Mouse (Mus musculus) heart, embryonic 12.5 days (tissue): ENCODE data around the gene Slc35f5. TPM values are rescaled to one million over a fixed set of nuclear protein-coding genes. Genes with fewer than 3 reads are reported as not detected.
"Not testable (repeated sequence)": the region's sequence is repeated elsewhere in the genome, so short reads cannot be mapped to it uniquely, and the experiment has no call there.

Experiments used
- ATAC-seq: fragments of 200-750 bp; cut with Nextera tagmentation; 2 replicates; pipeline ENCODE4 v1.8.0; 2017; ENCODE audit warnings: moderate TSS enrichment, moderate library complexity; ENCODE audit not compliant: insufficient number of reproducible peaks, low FRiP score
- H3K27ac ChIP-seq: fragments of 300-500 bp; sonication (generic); 2 replicates; pipeline ENCODE4 v1.5.1; 2016; ENCODE audit warnings: mild to moderate bottlenecking, moderate library complexity; ENCODE audit not compliant: poor library complexity, severe bottlenecking
- H3K27me3 ChIP-seq: fragments of 300-500 bp; sonication (generic); replicated peaks from 2 replicates; pipeline ENCODE4 v1.6.1; 2016; ENCODE audit warnings: mild to moderate bottlenecking, moderate library complexity
- H3K36me3 ChIP-seq: fragments of 300-500 bp; sonication (generic); 2 replicates; pipeline ENCODE4 v1.6.1; 2016; ENCODE audit warnings: mild to moderate bottlenecking, moderate library complexity
- H3K4me1 ChIP-seq: fragments of 300-500 bp; sonication (generic); replicated peaks from 2 replicates; pipeline ENCODE4 v1.6.1; 2016; ENCODE audit warnings: mild to moderate bottlenecking
- H3K4me2 ChIP-seq: fragments of 300-500 bp; sonication (generic); 2 replicates; pipeline ENCODE4 v1.6.1; 2016; ENCODE audit warnings: mild to moderate bottlenecking, moderate library complexity
- H3K4me3 ChIP-seq: fragments of 300-500 bp; sonication (generic); 2 replicates; pipeline ENCODE4 v1.5.1; 2016; ENCODE audit warnings: mild to moderate bottlenecking
- H3K9ac ChIP-seq: fragments of 300-500 bp; sonication (generic); 2 replicates; pipeline ENCODE4 v1.6.1; 2016; ENCODE audit warnings: mild to moderate bottlenecking, moderate library complexity
- H3K9me3 ChIP-seq: fragments of 300-500 bp; sonication (generic); replicated peaks from 2 replicates; pipeline ENCODE4 v1.6.1; 2016; ENCODE audit warnings: mild to moderate bottlenecking, moderate library complexity
- WGBS: fragments of 180-500 bp; shearing (Covaris S2); methylation state at CpG from one replicate; pipeline ENCODE4 v1.1.7; 2016; 5-methylcytosine and 5-hydroxymethylcytosine counted together
- polyA plus RNA-seq: library from polyadenylated mRNA; unstranded; fragments of >200 nt; fragmentation: Nextera tagmentation; extraction: Ambion mirVana; gene quantifications from 2 replicates; pipeline ENCODE4 v1.2.1, GENCODE M21; 2016

Slc35f5 gene
- 60.1 and 65.4 TPM in 2 replicates for polyA plus RNA-seq

DNA sequence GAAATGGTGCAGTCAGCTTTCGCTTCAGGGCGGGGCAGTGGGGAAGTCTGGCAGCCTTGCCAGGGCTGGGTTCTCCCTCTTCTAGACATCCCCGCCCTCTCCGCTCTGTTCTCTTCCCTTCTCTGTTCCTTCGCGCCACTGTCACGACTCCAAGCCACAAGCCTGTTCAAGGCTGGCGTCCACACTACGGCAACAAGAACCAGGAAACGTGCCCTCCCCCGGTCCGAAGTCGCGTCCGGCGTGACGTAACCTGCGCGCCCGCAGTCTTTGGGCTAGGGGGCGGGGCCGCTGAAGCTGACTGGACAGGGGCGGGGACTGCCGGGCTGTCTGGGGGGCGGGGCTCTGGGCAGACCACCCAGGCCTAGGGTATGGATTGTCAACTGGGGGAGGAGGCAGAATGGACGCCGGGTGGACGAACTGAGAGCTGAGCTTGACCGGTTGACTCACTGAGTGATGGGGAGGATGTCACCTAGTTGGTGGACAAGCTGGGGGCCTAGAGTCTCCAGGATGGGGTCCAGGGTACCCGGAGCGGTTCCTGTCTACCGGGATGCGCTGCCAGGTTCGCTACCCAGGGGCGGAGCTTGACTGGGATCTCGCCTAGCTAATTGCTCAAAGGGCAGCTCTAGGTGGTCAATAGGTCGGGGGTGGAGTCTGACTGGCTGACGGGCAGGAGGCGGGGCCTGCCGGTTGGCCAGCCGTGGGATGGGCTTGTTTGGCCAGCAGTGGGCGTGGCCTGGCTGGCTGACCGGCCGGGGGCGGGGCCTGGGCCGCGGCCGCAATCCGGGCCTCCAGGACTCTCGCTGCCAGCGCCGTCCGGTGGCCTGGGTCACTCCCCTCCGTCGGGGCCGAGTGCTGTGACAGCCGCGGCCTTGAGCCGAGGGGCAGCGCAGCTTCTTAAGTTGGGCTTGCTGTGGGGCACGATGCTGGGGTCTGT, at the start of gene Slc35f5:
Gene Slc35f5 (plus strand): TSS at position 337 of the 934 bp plus-strand sequence.
- H3K9ac ChIP-seq: peak within 1 kb of the TSS; percentile 97
- H3K36me3 ChIP-seq: peaks cover 13% of the 10 kb centered on the region
- peak; percentile 96 for ATAC-seq
- H3K27ac ChIP-seq: peak within 1 kb of the TSS; percentile 93
- peaks cover 12% of the 10 kb centered on the region for H3K4me1 ChIP-seq
- no peaks in the 10 kb centered on the region for H3K9me3 ChIP-seq
- peak within 1 kb of the TSS; percentile 91 for H3K4me3 ChIP-seq
- WGBS: under 1% methylated on average over 60 of the region's 61 CpGs
- H3K4me2 ChIP-seq: peak within 1 kb of the TSS; percentile 78
- no peaks in the 10 kb centered on the region for H3K27me3 ChIP-seq

DNA sequence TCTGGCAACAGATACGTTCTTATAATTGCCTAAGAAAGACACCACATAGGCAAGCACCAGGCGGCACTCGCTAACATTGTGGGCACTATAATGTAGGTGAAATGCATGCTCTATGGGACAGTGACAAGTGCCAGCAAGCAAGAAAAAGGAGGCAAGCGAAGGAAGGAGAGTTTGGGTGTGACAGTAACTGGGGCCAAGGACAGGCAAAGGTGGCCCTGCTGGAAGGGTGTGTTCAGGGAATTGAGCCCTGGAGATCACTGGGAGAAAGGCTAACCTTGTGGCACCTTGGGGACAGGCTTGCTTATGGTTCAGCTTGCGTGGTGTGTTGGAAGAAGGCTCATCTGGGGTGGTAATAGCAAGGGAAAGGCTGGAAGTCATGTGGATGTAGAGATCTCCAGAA, 45.7 kb upstream of the Slc35f5 start:
- H3K4me3 ChIP-seq: no peak overlapping the region
- H3K36me3 ChIP-seq: no peaks in the 10 kb centered on the region
- H3K27me3 ChIP-seq: no peaks in the 10 kb centered on the region
- H3K27ac ChIP-seq: no peak overlapping the region
- 87% methylated on average over 5 of the region's 5 CpGs for WGBS
- H3K4me1 ChIP-seq: no peaks in the 10 kb centered on the region
- no peak overlapping the region for H3K9ac ChIP-seq
- H3K4me2 ChIP-seq: no peak overlapping the region
- H3K9me3 ChIP-seq: no peaks in the 10 kb centered on the region
- no peak for ATAC-seq

DNA sequence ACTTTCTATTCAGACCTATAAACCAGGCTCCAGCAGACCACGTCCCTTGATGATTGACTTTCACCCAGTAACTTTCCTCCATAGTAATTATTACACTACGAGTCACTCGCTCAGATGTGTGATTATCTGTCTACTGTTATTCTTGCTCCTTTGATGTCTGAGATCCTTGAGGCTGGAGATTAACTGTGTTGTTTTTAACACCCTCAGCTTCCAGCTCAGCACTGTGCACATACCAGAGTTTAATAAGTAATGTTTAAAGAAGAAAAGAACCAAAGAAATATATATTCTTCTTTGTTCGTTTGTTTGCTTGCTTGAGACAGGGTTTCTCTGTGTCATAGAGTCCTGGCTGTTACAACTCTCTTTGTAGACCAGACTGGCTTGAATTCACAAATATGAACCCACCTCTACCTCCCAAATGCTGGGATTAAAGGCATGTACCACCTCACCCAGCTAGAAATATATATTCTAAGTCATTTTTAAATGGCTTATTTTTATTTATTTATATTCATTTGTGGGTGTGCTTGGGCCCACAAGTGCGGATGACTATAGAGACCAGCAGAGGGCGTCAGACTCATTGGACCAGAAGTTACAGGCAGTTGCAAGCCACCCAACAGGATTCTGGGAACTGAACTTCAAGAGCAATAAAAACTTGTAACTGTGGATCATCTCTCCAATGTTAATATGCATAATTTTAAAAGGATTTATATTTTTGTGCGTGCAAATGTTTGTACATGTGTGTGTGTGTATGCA, 43.3 kb upstream of the Slc35f5 start:
- Histone ChIP-seq H3K27ac (no peak overlapping the region), H3K36me3 (no peaks in the 10 kb centered on the region), H3K27me3 (no peaks in the 10 kb centered on the region), H3K4me1 (no peaks in the 10 kb centered on the region), H3K4me2 (no peak overlapping the region), H3K4me3 (no peak overlapping the region), H3K9me3 (no peaks in the 10 kb centered on the region), H3K9ac (no peak overlapping the region)
- ATAC-seq: no peak
- 57% methylated on average over 7 of the region's 7 CpGs for WGBS

DNA sequence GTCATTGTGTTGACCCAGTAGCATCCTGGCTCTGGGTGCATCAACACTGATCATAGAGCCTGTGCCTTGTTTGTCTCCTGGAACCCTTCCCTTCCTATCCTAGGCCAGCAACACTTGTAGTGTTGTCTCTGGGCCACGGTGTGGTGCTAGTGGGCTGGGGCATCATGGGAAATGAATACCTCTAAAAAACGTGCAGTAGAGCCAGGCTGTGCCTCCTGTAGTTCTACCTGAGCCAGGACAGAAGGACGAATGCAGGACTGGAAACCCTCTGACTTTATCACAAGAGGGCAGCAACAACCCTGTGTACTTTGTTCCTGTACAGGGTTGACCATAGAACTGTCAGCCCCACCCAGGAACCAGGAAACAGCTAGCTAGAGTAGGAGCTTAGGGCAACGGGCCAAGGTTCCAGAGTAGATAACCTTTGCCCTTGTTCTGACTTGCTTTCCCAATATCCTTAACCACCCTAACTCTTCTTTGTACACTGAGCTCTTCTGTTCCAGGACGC, 41.2 kb upstream of the Slc35f5 start:
- Histone ChIP-seq H3K36me3 (no peaks in the 10 kb centered on the region), H3K4me3 (no peak overlapping the region), H3K9me3 (no peaks in the 10 kb centered on the region), H3K9ac (no peak overlapping the region), H3K4me2 (no peak overlapping the region), H3K27ac (no peak overlapping the region), H3K27me3 (no peaks in the 10 kb centered on the region), H3K4me1 (no peaks in the 10 kb centered on the region)
- ATAC-seq: 0 out of 2 replicates have a peak, but pooled peaks have one; percentile 39
- 38% methylated on average over 5 of the region's 5 CpGs for WGBS

DNA sequence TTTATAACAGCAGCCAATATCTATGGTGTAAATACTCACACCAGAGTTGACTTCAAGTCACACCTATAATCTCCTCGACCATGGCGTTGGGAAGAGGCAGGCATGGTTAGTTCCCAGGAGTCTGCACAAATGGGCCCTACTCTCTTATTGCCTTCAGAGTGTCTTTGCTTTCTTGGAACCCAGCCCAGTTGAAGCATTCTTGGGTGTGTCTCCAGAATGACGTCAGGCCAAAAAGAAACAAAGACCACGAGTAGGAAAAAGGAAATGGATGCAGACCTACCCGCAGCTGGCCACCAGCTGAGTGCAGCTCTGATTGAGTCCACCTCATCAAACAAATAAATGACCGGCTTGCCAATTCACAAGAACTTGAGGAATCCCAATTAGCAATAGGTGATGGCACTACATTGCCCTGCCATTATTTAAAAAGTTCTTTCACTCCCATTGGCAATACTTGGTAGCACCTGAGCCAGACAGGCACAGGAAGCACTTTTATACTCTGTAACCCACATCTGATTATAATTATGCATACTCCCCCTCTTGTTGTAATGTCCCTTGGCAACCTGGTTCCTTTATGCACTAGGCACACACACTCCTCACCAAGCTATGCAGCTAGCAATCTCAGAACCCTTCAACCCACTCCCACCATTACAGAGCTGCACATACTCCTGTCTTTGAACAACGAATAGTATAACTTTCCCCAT, 34.3 kb upstream of the Slc35f5 start:
- Histone ChIP-seq H3K4me2 (no peak overlapping the region), H3K9me3 (no peaks in the 10 kb centered on the region), H3K27me3 (no peaks in the 10 kb centered on the region), H3K4me1 (no peaks in the 10 kb centered on the region), H3K4me3 (no peak overlapping the region), H3K9ac (no peak overlapping the region), H3K36me3 (no peaks in the 10 kb centered on the region), H3K27ac (no peak overlapping the region)
- peak; percentile 75 for ATAC-seq
- WGBS: 48% methylated on average over 7 of the region's 7 CpGs

DNA sequence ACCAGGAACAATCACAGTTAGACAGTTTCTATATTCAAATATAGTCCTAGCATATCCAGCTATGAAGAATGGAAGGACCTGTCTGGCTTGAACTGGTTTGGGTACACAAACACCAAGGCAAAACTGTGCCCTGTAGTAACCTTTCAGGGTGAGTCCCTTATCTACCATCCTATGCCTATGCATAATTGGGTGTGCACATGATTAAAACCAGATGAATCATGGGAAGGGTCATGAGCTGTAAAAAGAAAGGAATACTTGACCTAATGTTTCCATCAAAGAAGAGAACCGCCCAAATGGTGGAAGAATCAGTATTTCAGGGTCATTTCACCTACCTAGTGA, 33.8 kb upstream of the Slc35f5 start:
- whole genome bisulfite sequencing: 87% methylated on average over 1 of the region's 1 CpGs
- H3K4me2 ChIP-seq: no peak overlapping the region

DNA sequence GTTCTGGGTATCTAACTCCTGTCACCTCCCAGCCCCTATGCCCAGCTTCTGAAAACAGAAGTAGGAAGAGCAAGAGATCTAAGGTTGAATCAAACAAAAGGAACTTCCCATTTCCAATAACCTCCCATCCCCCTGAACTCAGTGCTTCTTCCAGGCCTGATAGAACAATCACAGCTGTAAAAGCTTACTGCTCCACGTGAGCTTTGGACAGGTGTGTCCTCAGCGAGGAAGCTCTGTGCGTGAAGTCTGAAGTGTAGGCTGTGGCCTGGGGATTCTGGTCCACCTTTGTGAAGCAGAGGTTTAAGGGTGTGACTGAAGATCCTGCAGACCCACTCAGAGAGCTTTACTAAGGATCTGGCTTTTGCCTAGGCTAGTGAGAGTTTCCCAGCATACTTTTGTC, 33.0 kb upstream of the Slc35f5 start:
- no peak overlapping the region for H3K9ac ChIP-seq
- 69% methylated on average over 3 of the region's 3 CpGs for WGBS
- no peaks in the 10 kb centered on the region for H3K9me3 ChIP-seq
- no peak overlapping the region for H3K27ac ChIP-seq
- H3K4me1 ChIP-seq: no peaks in the 10 kb centered on the region
- H3K4me3 ChIP-seq: no peak overlapping the region
- H3K4me2 ChIP-seq: no peak overlapping the region
- no peaks in the 10 kb centered on the region for H3K27me3 ChIP-seq
- no peaks in the 10 kb centered on the region for H3K36me3 ChIP-seq
- ATAC-seq: no peak

More for the DNA sequence above, 33.8 kb upstream of the Slc35f5 start:
- Histone ChIP-seq H3K27ac (no peak overlapping the region), H3K4me1 (no peaks in the 10 kb centered on the region), H3K4me3 (no peak overlapping the region), H3K27me3 (no peaks in the 10 kb centered on the region), H3K9me3 (no peaks in the 10 kb centered on the region), H3K9ac (no peak overlapping the region), H3K36me3 (no peaks in the 10 kb centered on the region)
- no peak for ATAC-seq

DNA sequence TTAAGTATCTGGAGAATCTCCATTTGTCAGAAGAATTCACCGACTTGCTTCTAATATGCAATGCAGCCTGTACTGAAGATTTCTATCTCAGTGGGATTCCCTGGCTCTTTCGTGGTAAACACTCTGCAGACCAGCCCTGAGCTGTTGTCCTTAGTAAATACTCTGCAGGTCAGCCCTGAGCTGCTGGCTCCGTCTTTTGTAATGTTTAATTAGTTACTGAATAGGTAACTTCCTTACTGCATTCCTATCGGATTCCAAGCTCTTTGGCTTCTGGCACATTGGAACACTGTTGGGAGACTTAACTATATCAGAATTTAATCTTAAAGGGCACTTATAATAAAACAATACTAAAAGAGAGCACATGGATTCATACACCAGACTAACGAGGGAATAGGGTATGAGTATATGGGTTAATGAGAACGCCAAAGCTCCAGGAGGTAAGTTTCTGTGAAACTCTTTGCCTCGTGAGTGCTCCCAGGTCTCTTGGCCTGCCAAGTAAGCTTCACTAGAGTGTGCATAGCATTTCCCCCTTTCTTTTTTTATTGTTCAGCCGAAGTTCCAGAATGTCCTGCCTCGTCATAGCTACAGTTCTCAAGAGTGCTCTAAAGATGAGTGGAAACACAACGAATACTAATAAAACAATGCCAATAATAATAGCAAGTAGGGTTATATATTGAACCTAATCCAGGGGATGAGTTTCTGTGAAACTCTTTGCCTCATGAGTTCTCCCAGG, 27.0 kb upstream of the Slc35f5 start:
- H3K9ac ChIP-seq, H3K4me1 ChIP-seq, H3K36me3 ChIP-seq, H3K27ac ChIP-seq, H3K4me2 ChIP-seq, H3K4me3 ChIP-seq, H3K9me3 ChIP-seq, ATAC-seq, H3K27me3 ChIP-seq: not testable (repeated sequence)
- WGBS: 77% methylated on average over 10 of the region's 10 CpGs

DNA sequence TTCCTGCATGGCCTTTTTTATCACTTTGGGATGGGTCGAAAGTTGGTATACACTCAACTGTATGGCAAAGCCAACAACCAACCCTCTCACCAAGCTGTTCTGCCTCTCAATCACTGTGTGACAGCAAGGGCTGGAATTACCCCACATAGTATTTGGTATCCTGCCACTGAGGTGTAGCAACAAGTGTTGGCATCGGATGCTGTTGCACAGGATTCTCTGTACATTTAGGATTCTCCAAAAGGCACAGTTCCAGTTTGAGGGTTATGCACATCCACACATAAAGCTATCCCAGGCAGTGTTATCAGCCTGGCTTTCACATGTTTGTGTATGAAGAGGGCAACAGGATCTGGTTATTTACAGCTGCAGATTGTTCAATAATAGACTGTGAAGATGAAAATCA, 23.3 kb upstream of the Slc35f5 start:
- no peak for ATAC-seq
- WGBS: 76% methylated on average over 2 of the region's 2 CpGs

DNA sequence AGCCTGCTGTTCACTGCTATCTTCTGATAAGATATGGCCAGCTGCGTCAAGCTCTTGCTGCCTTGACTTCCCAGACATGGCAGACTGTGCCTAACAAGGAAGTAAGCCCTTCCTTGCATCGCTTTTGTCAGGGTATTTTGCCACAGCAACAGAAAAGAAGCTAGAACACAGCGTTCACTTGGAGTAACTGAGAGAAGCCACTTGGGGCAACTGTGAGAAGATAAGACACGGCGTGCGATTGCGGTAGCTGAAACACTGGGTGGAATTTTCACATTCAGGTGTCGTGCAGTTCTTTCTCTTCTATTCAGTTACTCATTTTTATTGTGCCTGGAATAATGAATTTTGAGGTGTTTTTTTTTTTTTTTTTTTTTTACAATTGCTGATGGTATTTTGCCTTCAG, 22.6 kb upstream of the Slc35f5 start:
- H3K27ac ChIP-seq: no peak overlapping the region
- no peaks in the 10 kb centered on the region for H3K36me3 ChIP-seq
- no peak for ATAC-seq
- no peak overlapping the region for H3K4me2 ChIP-seq
- H3K4me3 ChIP-seq: no peak overlapping the region
- 62% methylated on average over 8 of the region's 8 CpGs for WGBS
- H3K9me3 ChIP-seq: peaks cover 5% of the 10 kb centered on the region; the same call in 1 of the 2 replicates
- no peaks in the 10 kb centered on the region for H3K27me3 ChIP-seq
- H3K4me1 ChIP-seq: peaks cover 10% of the 10 kb centered on the region
- H3K9ac ChIP-seq: no peak overlapping the region

More for the DNA sequence above, 23.3 kb upstream of the Slc35f5 start:
- Histone ChIP-seq H3K36me3 (no peaks in the 10 kb centered on the region), H3K4me1 (0 out of 2 replicates have a peak, but pooled peaks cover 5% of the 10 kb centered on the region), H3K4me3 (no peak overlapping the region), H3K9ac (no peak overlapping the region), H3K27ac (no peak overlapping the region), H3K9me3 (peaks cover 5% of the 10 kb centered on the region; the same call in 1 of the 2 replicates), H3K4me2 (no peak overlapping the region), H3K27me3 (no peaks in the 10 kb centered on the region)
